In the genomic region with DNA sequence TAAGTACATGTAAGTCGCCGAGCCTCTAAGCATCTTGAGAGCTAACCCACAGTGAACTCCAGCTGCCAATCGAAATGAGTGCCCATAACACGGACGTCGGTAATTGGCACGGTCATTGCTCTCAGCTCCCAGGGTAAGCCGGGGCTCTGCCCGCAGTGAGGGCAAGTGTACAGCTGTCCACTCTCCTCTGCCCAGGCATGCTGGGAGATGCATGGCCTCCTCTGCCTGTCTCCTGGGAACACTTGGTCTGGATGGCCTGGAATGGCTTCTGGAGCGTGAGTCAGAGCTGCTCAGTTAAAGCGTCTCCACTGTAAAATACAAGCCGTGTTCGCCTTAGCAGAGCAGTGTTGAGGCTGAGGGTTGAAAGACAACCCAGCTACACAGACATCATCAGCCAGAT, we compare ENCODE assay signal across 30 mouse cellular contexts. TPM values are rescaled to one million over a fixed set of nuclear protein-coding genes. Genes with fewer than 3 reads are reported as not detected.
DNase-seq lines count a peak whose midpoint lies in the region; ATAC-seq lines count a peak whose summit lies in the region.
"Had no signal": no experiment of that assay in that cellular context is flagged by ENCODE, and none has a peak within 500 bp of the region (broad histone marks: within the 10 kb centered on the region; RNA-seq: fewer than 3 reads in every experiment).

No protein-coding gene starts in this region.

- H3K4me2 ChIP-seq in hindbrain, embryonic 13.5 days = no peak overlapping the region
- no peak overlapping the region for H3K4me2 ChIP-seq in neural tube, embryonic 13.5 days
- H3K4me2 ChIP-seq: embryonic facial prominence, embryonic 15.5 days; forebrain, embryonic 13.5 days; heart, embryonic 15.5 days; hindbrain, embryonic 12.5 days; neural tube, embryonic 12.5 days had no signal

- H3K4me1 ChIP-seq in hindbrain, embryonic 13.5 days (replicated peaks) = peaks cover 30% of the 10 kb centered on the region
- H3K4me1 ChIP-seq in hindbrain, embryonic 10.5 days (replicated peaks) = peaks cover 8% of the 10 kb centered on the region
- peaks cover 30% of the 10 kb centered on the region for H3K4me1 ChIP-seq in neural tube, embryonic 13.5 days (replicated peaks)

- H3K4me3 ChIP-seq in hindbrain, embryonic 13.5 days = no peak overlapping the region
- H3K4me3 ChIP-seq in hindbrain, embryonic 10.5 days = no peak overlapping the region
- H3K4me3 ChIP-seq in neural tube, embryonic 13.5 days = no peak overlapping the region
- H3K4me3 ChIP-seq: embryonic facial prominence, embryonic 10.5 days; embryonic facial prominence, embryonic 15.5 days; forebrain, embryonic 13.5 days; heart, embryonic 10.5 days; heart, embryonic 15.5 days; hindbrain, embryonic 12.5 days; neural tube, embryonic 12.5 days had no signal

- peaks cover 8% of the 10 kb centered on the region; the same call in 1 of the 2 replicates for H3K36me3 ChIP-seq in hindbrain, embryonic 13.5 days
- no peaks in the 10 kb centered on the region for H3K36me3 ChIP-seq in hindbrain, embryonic 10.5 days
- H3K36me3 ChIP-seq in neural tube, embryonic 13.5 days = no peaks in the 10 kb centered on the region
- H3K36me3 ChIP-seq: embryonic facial prominence, embryonic 10.5 days; embryonic facial prominence, embryonic 15.5 days; heart, embryonic 10.5 days; heart, embryonic 15.5 days; hindbrain, embryonic 12.5 days; neural tube, embryonic 12.5 days had no signal

- peak; percentile 42 for ATAC-seq in frontal cortex, adult (ENCODE audit: low TSS enrichment)
- no peak for ATAC-seq in hindbrain, embryonic 13.5 days (ENCODE audit: low FRiP score)
- ATAC-seq in neural tube, embryonic 13.5 days (ENCODE audit: low read depth) = no peak
- ATAC-seq: forebrain, embryonic 13.5 days; midbrain, embryonic 16.5 days had no signal

- no peaks in the 10 kb centered on the region for H3K27me3 ChIP-seq in hindbrain, embryonic 13.5 days
- no peaks in the 10 kb centered on the region for H3K27me3 ChIP-seq in hindbrain, embryonic 10.5 days (ENCODE audit: insufficient read depth, poor library complexity, severe bottlenecking)
- no peaks in the 10 kb centered on the region for H3K27me3 ChIP-seq in neural tube, embryonic 13.5 days
- H3K27me3 ChIP-seq: embryonic facial prominence, embryonic 15.5 days; forebrain, embryonic 13.5 days; heart, embryonic 15.5 days; hindbrain, embryonic 12.5 days; neural tube, embryonic 12.5 days had no signal

- WGBS in hindbrain, embryonic 13.5 days = 86% methylated on average over 13 of the region's 13 CpGs
- 90% methylated on average over 13 of the region's 13 CpGs for WGBS in hindbrain, embryonic 10.5 days
- 73% methylated on average over 13 of the region's 13 CpGs for WGBS in neural tube, embryonic 13.5 days

- no peak for DNase-seq in frontal cortex, postnatal 36 days (ENCODE audit: low spot score in 2 of 2)
- no peak for DNase-seq in hindbrain, embryonic 10.5 days (ENCODE audit: low spot score)
- DNase-seq in neural tube, embryonic 10.5 days (ENCODE audit: extremely low spot score, low spot score) = no peak
- DNase-seq in retina, embryonic 14.5 days (ENCODE audit: low spot score) = peak; percentile 61
- no peak for DNase-seq in thymus, postnatal 14 days
- DNase-seq: adrenal gland, postnatal 14 days; cerebellum, adult 11-12 months; cerebellum, adult 9-11 months; kidney, adult 18-20 months; kidney, postnatal 36 days; layer of hippocampus, postnatal 36 days; liver; lung, adult 2 months; lung, postnatal 10 days; right cerebral cortex, postnatal 4 days; thymus, adult 18-20 months; thymus, postnatal 36 days had no signal

- H3K9ac ChIP-seq in hindbrain, embryonic 13.5 days = 0 out of 2 replicates have a peak overlapping the region, but pooled peaks have one; percentile 24
- H3K9ac ChIP-seq in neural tube, embryonic 13.5 days = 0 out of 2 replicates have a peak overlapping the region, but pooled peaks have one; percentile 17
- H3K9ac ChIP-seq: embryonic facial prominence, embryonic 15.5 days; forebrain, embryonic 13.5 days; heart, embryonic 15.5 days; hindbrain, embryonic 12.5 days; liver, embryonic 14.5 days; neural tube, embryonic 12.5 days had no signal

- H3K9me3 ChIP-seq in hindbrain, embryonic 13.5 days = 0 out of 2 replicates have a peak, but pooled peaks cover 1% of the 10 kb centered on the region
- peaks cover under 1% of the 10 kb centered on the region for H3K9me3 ChIP-seq in hindbrain, embryonic 10.5 days
- peaks cover 4% of the 10 kb centered on the region; the same call in 1 of the 2 replicates for H3K9me3 ChIP-seq in neural tube, embryonic 13.5 days
- H3K9me3 ChIP-seq: embryonic facial prominence, embryonic 15.5 days; forebrain, embryonic 13.5 days; heart, embryonic 10.5 days had no signal

- H3K27ac ChIP-seq in hindbrain, embryonic 13.5 days = no peak overlapping the region
- H3K27ac ChIP-seq in hindbrain, embryonic 10.5 days = no peak overlapping the region
- H3K27ac ChIP-seq in neural tube, embryonic 13.5 days (replicated peaks) = no peak overlapping the region
- H3K27ac ChIP-seq: embryonic facial prominence, embryonic 10.5 days; embryonic facial prominence, embryonic 15.5 days; forebrain, embryonic 13.5 days; heart, embryonic 10.5 days; heart, embryonic 15.5 days; hindbrain, embryonic 12.5 days; liver, embryonic 14.5 days; neural tube, embryonic 12.5 days; stomach, postnatal 0 days had no signal

RNA-seq across cellular contexts. Expression of a gene that starts 9.9 kb away (rescaled TPM):
- 5.3 and 6.6 TPM in 2 replicates for polyA plus RNA-seq in hindbrain, embryonic 13.5 days (2015; fragmentation: Nextera tagmentation; extraction: Ambion mirVana)
- polyA plus RNA-seq in hindbrain, embryonic 10.5 days (2016; fragmentation: Nextera tagmentation; extraction: Ambion mirVana) = 7.3 and 9.9 TPM in 2 replicates
- 4.9 and 5.4 TPM in 2 replicates for polyA plus RNA-seq in neural tube, embryonic 13.5 days (2015; fragmentation: Nextera tagmentation; extraction: Ambion mirVana)

RNA-seq across cellular contexts. Expression of a gene that starts 11.1 kb away (rescaled TPM):
- 21.3 and 26.2 TPM in 2 replicates for polyA plus RNA-seq in hindbrain, embryonic 13.5 days (2015; fragmentation: Nextera tagmentation; extraction: Ambion mirVana)
- polyA plus RNA-seq in hindbrain, embryonic 10.5 days (2016; fragmentation: Nextera tagmentation; extraction: Ambion mirVana) = 11.6 and 16.0 TPM in 2 replicates
- polyA plus RNA-seq in neural tube, embryonic 13.5 days (2015; fragmentation: Nextera tagmentation; extraction: Ambion mirVana) = 29.3 and 32.6 TPM in 2 replicates
